Mouse (Mus musculus): ENCODE measurements around the gene Xrn2.

Xrn2 gene

GRCm38 (mm10) chr2:147047051-147047450 lies 34.3 kb downstream of the Xrn2 start:
- intact Hi-C loops (cut with DNase I): no loop called here

- intact Hi-C loops (cut with DNase I): no loop called here
These were observed 40.6 kb downstream of the Xrn2 start for GRCm38 (mm10) chr2:147053229-147053892.

GRCm38 (mm10) chr2:147067480-147068246 lies 54.9 kb downstream of the Xrn2 start:
- intact Hi-C loops (cut with DNase I): no loop called here

- intact Hi-C loops (cut with DNase I): no loop called here
These were observed 56.3 kb downstream of the Xrn2 start for GRCm38 (mm10) chr2:147069077-147069476.

- intact Hi-C loops (cut with DNase I): no loop called here
These were observed 57.5 kb downstream of the Xrn2 start for GRCm38 (mm10) chr2:147070305-147070704.

- intact Hi-C loops (cut with DNase I): no loop called here
These were observed 61.2 kb downstream of the Xrn2 start for GRCm38 (mm10) chr2:147073962-147074361.

GRCm38 (mm10) chr2:147074399-147074798 lies 61.6 kb downstream of the Xrn2 start:
- intact Hi-C loops (cut with DNase I): no loop called here

- intact Hi-C loops (cut with DNase I): loop anchor here (10.0 kb wide), 1 partner anchor 248 kb away; no protein-coding TSS in a partner anchor
These were observed 69.6 kb downstream of the Xrn2 start for GRCm38 (mm10) chr2:147082391-147082790.

GRCm38 (mm10) chr2:147083471-147084365 lies 70.9 kb downstream of the Xrn2 start:
- intact Hi-C loops (cut with DNase I): loop anchor here (10.0 kb wide), 1 partner anchor 249 kb away; no protein-coding TSS in a partner anchor

GRCm38 (mm10) chr2:147084366-147085071 lies 71.7 kb downstream of the Xrn2 start:
- intact Hi-C loops (cut with DNase I): loop anchor here (10.0 kb wide), 1 partner anchor 250 kb away; no protein-coding TSS in a partner anchor

- intact Hi-C loops (cut with DNase I): loop anchor here (10.0 kb wide), 1 partner anchor 250 kb away; no protein-coding TSS in a partner anchor
These were observed 72.5 kb downstream of the Xrn2 start, which contains the start of gene Nkx2-4 for GRCm38 (mm10) chr2:147085072-147085870. TSS of gene Nkx2-4 (minus strand) at chr2:147085445.

- intact Hi-C loops (cut with DNase I): loop anchor here (10.0 kb wide), 1 partner anchor 251 kb away; no protein-coding TSS in a partner anchor
These were observed 73.1 kb downstream of the Xrn2 start for GRCm38 (mm10) chr2:147085937-147086336.

- intact Hi-C loops (cut with DNase I): loop anchor here (10.0 kb wide), 1 partner anchor 252 kb away; no protein-coding TSS in a partner anchor
These were observed 73.6 kb downstream of the Xrn2 start for GRCm38 (mm10) chr2:147086441-147086840.

- intact Hi-C loops (cut with DNase I): no loop called here
These were observed 106.9 kb downstream of the Xrn2 start for GRCm38 (mm10) chr2:147119736-147120135.

- intact Hi-C loops (cut with DNase I): no loop called here
These were observed 114.6 kb downstream of the Xrn2 start for GRCm38 (mm10) chr2:147127366-147127765.

All from adrenal gland (tissue).